Mouse (Mus musculus): ENCODE measurements at regions not wholly inside any gene's neighbourhood (a gene's known extent, or its start where the extent isn't known, plus 50 kb on each side); places are given as distances from the start of the nearest gene placed in this dataset.
A peak's percentile ranks its signal among the peaks of the same experiment; 100 is the strongest.

- Histone ChIP-seq H3K4me3 (peak overlapping the region; percentile 43), H3K27me3 (replicated peaks; ENCODE audit: low read depth, poor library complexity, severe bottlenecking) (no peaks in the 10 kb centered on the region), H3K27ac (replicated peaks) (peak overlapping the region; percentile 73), H3K36me3 (replicated peaks) (no peaks in the 10 kb centered on the region), H3K9me3 (no peaks in the 10 kb centered on the region), H3K4me1 (peaks cover 9% of the 10 kb centered on the region)
- 38% methylated on average over 16 of the region's 16 CpGs for WGBS
- peak; percentile 69 for DNase-seq (ENCODE audit: low spot score)
Measured at GRCm38 (mm10) chr3:134629166-134630134, 199.4 kb upstream of the Tacr3 start.

DNA sequence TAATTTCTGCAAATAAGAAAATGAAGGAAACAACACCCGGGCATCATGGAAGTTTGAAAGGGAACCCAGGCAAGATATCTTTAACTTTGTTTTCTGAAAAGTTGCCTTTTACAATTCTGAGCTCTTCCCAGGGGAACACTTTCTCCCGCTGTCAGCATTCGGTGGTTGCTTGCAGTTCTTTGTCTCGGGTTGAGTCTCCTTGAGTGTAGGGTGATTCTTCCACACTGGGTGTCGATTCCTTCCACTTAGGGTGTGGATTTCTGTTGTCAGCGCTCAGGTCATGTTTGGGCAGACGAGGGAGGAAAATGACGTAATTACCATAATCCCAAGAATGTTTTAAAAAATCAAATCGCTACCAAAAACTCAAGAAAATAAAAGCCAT lies 198.7 kb upstream of the Tacr3 start:
- peaks cover 9% of the 10 kb centered on the region for H3K4me1 ChIP-seq
- no peak for DNase-seq (ENCODE audit: low spot score)
- no peaks in the 10 kb centered on the region for H3K27me3 ChIP-seq (replicated peaks; ENCODE audit: low read depth, poor library complexity, severe bottlenecking)
- H3K36me3 ChIP-seq (replicated peaks): no peaks in the 10 kb centered on the region
- 40% methylated on average over 9 of the region's 9 CpGs for WGBS
- H3K27ac ChIP-seq (replicated peaks): peak overlapping the region; percentile 73
- H3K4me3 ChIP-seq: peak overlapping the region; percentile 43
- H3K9me3 ChIP-seq: no peaks in the 10 kb centered on the region

DNA sequence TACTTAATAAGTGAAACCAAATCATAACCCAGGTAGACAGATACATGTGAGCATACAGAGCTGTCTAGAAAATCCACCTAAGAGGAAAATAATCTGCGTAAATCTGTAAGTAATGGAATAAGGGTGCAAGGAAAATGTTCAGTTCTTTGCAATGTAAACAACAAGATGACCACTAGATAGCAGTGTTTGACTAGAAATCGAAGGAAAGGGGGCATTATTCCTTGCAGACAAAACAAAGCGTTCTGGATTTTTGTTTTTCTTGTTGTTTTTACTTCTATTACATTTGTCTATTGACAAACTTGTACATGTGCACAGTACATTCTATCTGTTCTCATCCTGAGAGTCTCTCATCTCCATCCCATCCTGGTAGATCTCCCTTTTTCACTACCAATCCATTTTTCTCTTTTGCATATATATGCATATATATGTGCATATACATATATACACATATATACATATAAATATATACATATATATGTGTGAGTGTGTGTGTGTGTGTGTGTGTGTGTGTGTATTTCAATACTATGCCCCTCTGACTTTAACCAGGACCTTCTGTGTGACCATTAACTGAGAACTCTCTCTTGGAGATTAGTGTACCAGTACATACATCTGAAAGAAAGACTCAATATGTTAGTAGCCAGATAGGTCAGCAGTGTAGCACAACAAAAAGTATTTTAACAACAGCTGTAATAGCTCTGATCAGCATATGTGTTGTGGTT lies 179.9 kb upstream of the Tacr3 start:
- H3K36me3 ChIP-seq (replicated peaks): no peaks in the 10 kb centered on the region
- DNase-seq (ENCODE audit: low spot score): no peak
- H3K27me3 ChIP-seq (replicated peaks; ENCODE audit: low read depth, poor library complexity, severe bottlenecking): no peaks in the 10 kb centered on the region
- WGBS: 56% methylated on average over 3 of the region's 3 CpGs
- H3K4me1 ChIP-seq: no peaks in the 10 kb centered on the region
- no peaks in the 10 kb centered on the region for H3K9me3 ChIP-seq
- H3K27ac ChIP-seq (replicated peaks): no peak overlapping the region
- H3K4me3 ChIP-seq: no peak overlapping the region

DNA sequence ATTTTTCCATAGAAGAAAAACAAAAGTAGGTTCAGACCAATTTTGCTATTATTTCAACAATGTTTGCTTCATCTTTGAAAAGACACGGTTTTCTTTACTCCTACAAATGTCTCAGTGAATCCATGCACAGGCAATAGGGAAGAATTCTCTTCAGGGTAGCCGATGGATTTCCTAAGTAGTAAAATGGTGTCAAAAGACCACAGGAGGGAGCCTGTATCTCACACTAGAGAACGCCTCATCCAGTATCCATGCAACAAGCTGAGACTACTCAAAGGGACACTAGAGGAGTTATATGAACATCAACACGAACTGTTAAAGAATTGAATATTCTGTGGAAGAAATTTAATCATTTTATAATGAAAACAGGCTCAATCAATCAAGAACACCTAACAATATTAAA lies 174.8 kb upstream of the Tacr3 start:
- Histone ChIP-seq H3K27ac (replicated peaks) (no peak overlapping the region), H3K4me3 (no peak overlapping the region), H3K4me1 (no peaks in the 10 kb centered on the region), H3K9me3 (no peaks in the 10 kb centered on the region), H3K27me3 (replicated peaks; ENCODE audit: low read depth, poor library complexity, severe bottlenecking) (no peaks in the 10 kb centered on the region), H3K36me3 (replicated peaks) (no peaks in the 10 kb centered on the region)
- no peak for DNase-seq (ENCODE audit: low spot score)
- 51% methylated on average over 4 of the region's 4 CpGs for WGBS

- H3K9me3 ChIP-seq: no peaks in the 10 kb centered on the region
- 90% methylated on average over 2 of the region's 2 CpGs for WGBS
- H3K27ac ChIP-seq (replicated peaks): no peak overlapping the region
- H3K4me1 ChIP-seq: no peaks in the 10 kb centered on the region
- DNase-seq (ENCODE audit: low spot score): no peak
- H3K36me3 ChIP-seq (replicated peaks): no peaks in the 10 kb centered on the region
- H3K4me3 ChIP-seq: no peak overlapping the region
- no peaks in the 10 kb centered on the region for H3K27me3 ChIP-seq (replicated peaks; ENCODE audit: low read depth, poor library complexity, severe bottlenecking)
Measured at GRCm38 (mm10) chr3:134694893-134695292, 133.9 kb upstream of the Tacr3 start.

DNA sequence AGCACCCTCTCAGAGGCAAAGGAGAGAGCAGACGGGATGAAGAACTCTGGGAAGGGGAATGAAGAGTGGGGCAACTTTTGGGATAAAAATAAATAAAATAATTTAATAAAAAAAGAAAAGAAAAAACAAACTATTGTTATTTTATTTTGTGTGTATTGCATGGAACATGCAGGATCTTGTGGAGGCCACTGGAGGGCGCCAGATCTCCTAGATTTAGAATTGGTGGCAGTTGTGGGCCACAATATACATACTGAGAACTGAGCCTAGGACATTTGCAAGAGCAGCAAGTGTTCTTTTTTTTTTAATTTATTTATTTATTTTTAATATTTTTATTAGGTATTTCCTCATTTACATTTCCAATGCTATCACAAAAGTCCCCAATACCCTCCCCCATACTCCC lies 110.2 kb upstream of the Tacr3 start:
- Histone ChIP-seq H3K4me3 (no peak overlapping the region), H3K36me3 (replicated peaks) (no peaks in the 10 kb centered on the region), H3K9me3 (no peaks in the 10 kb centered on the region), H3K27me3 (replicated peaks; ENCODE audit: low read depth, poor library complexity, severe bottlenecking) (no peaks in the 10 kb centered on the region), H3K27ac (replicated peaks) (no peak overlapping the region), H3K4me1 (no peaks in the 10 kb centered on the region)
- DNase-seq (ENCODE audit: low spot score): no peak
- 32% methylated on average over 2 of the region's 2 CpGs for WGBS

- no peak overlapping the region for H3K4me3 ChIP-seq
- H3K9me3 ChIP-seq: no peaks in the 10 kb centered on the region
- H3K4me1 ChIP-seq: no peaks in the 10 kb centered on the region
- no peaks in the 10 kb centered on the region for H3K27me3 ChIP-seq (replicated peaks; ENCODE audit: low read depth, poor library complexity, severe bottlenecking)
- no peak for DNase-seq (ENCODE audit: low spot score)
- 65% methylated on average over 1 of the region's 1 CpGs for WGBS
- no peak overlapping the region for H3K27ac ChIP-seq (replicated peaks)
- no peaks in the 10 kb centered on the region for H3K36me3 ChIP-seq (replicated peaks)
Measured at GRCm38 (mm10) chr3:134735684-134736083, 93.1 kb upstream of the Tacr3 start.

DNA sequence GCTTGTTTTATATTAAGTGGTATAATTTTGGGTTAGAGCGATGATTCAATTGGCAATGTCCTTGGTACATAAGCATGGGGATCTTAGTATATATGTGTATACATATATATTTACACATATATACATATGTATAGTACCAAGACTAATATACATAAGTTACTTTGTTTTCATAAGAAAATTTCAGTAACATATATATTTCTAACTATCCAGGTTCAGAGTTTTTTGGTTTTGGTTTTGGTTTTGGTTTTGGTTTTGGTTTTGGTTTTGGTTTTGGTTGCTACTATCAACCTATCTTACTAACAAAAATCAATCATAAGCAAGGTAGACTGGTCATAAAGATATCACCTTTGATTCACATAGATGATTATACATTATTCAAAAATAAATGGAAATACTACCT lies 67.7 kb upstream of the Tacr3 start:
- H3K27me3 ChIP-seq (replicated peaks; ENCODE audit: low read depth, poor library complexity, severe bottlenecking): no peaks in the 10 kb centered on the region
- no peak overlapping the region for H3K27ac ChIP-seq (replicated peaks)
- WGBS: 98% methylated on average over 1 of the region's 1 CpGs
- no peak for DNase-seq (ENCODE audit: low spot score)
- H3K4me3 ChIP-seq: no peak overlapping the region
- no peaks in the 10 kb centered on the region for H3K36me3 ChIP-seq (replicated peaks)
- H3K9me3 ChIP-seq: no peaks in the 10 kb centered on the region
- no peaks in the 10 kb centered on the region for H3K4me1 ChIP-seq

DNA sequence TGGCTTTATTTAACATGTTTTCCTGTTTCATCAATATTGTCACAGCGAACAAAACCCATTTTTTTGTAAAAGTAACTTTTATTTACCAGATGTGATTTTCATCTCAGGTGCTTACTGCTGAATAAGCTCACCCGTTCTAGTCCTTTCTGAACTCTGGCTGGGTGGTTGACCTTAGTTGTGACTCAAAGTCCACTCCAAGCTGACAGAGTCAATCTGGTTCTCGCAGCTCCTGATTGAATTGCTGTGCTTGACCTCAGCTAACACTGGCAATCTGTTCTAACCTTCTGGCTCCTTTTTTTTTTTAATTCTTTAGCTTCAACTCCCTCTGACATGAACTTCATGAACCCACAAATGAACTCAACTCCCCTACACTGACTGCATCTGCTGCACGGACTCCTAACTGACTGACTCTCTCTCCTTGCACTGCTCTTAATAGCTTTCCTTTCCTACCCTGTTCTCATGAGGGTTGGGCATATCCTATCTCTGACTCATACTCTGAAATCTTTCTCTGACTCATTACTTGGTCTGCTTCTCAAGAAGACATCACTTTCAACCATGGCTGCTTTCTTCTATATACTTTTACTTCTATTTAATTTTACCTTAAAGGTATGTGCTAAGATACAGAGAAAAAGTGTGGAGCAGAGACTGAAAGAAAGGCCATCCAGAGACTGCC lies 65.4 kb upstream of the Tacr3 start:
- H3K9me3 ChIP-seq: no peaks in the 10 kb centered on the region
- no peak for DNase-seq (ENCODE audit: low spot score)
- H3K27ac ChIP-seq (replicated peaks): no peak overlapping the region
- 79% methylated on average over 4 of the region's 4 CpGs for WGBS
- no peak overlapping the region for H3K4me3 ChIP-seq
- no peaks in the 10 kb centered on the region for H3K4me1 ChIP-seq
- H3K36me3 ChIP-seq (replicated peaks): no peaks in the 10 kb centered on the region
- H3K27me3 ChIP-seq (replicated peaks; ENCODE audit: low read depth, poor library complexity, severe bottlenecking): no peaks in the 10 kb centered on the region

All from embryonic facial prominence, embryonic 10.5 days (tissue).